Mouse (Mus musculus) lung, adult 2 months (tissue): ENCODE measurements around the gene Usp22. TPM values are rescaled to one million over a fixed set of nuclear protein-coding genes. Genes with fewer than 3 reads are reported as not detected.
"Not testable (repeated sequence)": the region's sequence is repeated elsewhere in the genome, so short reads cannot be mapped to it uniquely, and the experiment has no call there.

Experiments
- DNase-seq: peaks from one replicate; pipeline ENCODE4 v3.0.0; 2022
- H3K4me1 ChIP-seq: fragments of 200-500 bp; 2 replicates; pipeline ENCODE4 v1.6.1; 2011; ENCODE audit warnings: low read length; ENCODE audit not compliant: control insufficient read depth, insufficient read depth
- H3K4me3 ChIP-seq: fragments of 200-500 bp; replicated peaks from 2 replicates; pipeline ENCODE3; 2011; ENCODE audit warnings: low read depth, mild to moderate bottlenecking, control low read depth, low read length; ENCODE audit errors: extremely low read depth
- CTCF ChIP-seq: fragments of 200-500 bp; IDR thresholded peaks from 2 replicates; pipeline ENCODE4 v1.5.1; 2011; ENCODE audit warnings: mild to moderate bottlenecking, low read length, control low read depth; ENCODE audit not compliant: insufficient read depth
- POLR2A ChIP-seq: fragments of 200-500 bp; IDR thresholded peaks from 2 replicates; pipeline ENCODE4 v1.6.1; 2011; ENCODE audit warnings: low read depth, mild to moderate bottlenecking, control low read depth, low read length, borderline replicate concordance; ENCODE audit errors: extremely low read depth
- WGBS: fragments of 180-500 bp; shearing (Covaris S2); methylation state at CpG from one replicate; pipeline ENCODE4 v1.1.7; 2018; 5-methylcytosine and 5-hydroxymethylcytosine counted together
- polyA plus RNA-seq: library from polyadenylated mRNA; depleted of rRNA; stranded (reverse); fragments of >200 nt; gene quantifications from 2 replicates; pipeline ENCODE4 v1.2.3, GENCODE M21; 2012

Gene Usp22
- polyA plus RNA-seq, 1 experiment, result 43.6 TPM

DNA sequence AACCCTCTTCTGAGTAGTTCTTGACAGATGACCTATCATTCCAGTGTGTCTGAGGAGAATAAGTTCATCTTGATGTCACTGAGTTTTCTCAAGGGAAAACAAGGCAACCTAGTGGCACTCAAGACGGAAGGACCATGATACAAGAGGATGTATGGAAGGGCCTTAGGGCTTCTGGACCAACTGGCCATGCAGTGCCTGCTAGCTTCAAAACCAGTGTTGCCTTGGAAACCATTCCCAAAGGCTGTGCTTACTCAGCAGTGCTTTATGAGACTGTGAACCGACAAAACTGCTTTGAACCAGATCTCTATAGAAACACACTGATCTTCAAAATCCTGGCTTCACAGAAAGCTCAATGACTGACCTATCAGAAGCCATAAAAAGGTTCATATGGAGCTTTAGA lies 15.9 kb upstream of the Usp22 start:
- TF ChIP-seq POLR2A (no peak), CTCF (no peak)
- 75% methylated on average over 2 of the region's 2 CpGs for WGBS
- H3K4me1 ChIP-seq, result no peaks in the 10 kb centered on the region
- no peak for DNase-seq
- no peak overlapping the region for H3K4me3 ChIP-seq

DNA sequence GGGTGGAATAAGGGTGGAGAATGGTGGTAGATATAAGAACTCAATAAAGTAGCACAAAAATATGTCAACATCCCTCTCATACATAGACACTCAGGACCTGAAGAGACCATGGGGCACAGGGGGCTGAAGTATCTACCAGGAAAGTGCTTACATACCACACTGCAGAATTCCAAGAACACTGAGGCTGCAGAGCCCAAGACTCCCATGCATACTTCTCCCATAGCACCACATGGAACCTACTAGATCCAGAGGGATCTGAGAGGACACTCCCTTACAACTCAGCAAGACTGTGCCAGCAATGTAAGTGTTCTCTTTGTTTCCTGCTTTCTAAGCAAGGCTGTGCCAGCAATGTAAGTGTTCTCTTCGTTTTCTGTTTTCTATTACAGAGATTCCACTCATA lies 9.0 kb upstream of the Usp22 start:
- no peaks in the 10 kb centered on the region for H3K4me1 ChIP-seq
- TF ChIP-seq POLR2A (no peak), CTCF (no peak)
- 32% methylated on average over 1 of the region's 1 CpGs for WGBS
- DNase-seq, result no peak
- H3K4me3 ChIP-seq, result no peak overlapping the region

GRCm38 (mm10) chr11:61181624-61182023 lies 6.8 kb upstream of the Usp22 start:
- Histone ChIP-seq H3K4me1 (no peaks in the 10 kb centered on the region), H3K4me3 (no peak overlapping the region)
- DNase-seq, result no peak
- TF ChIP-seq POLR2A (no peak), CTCF (no peak)

DNA sequence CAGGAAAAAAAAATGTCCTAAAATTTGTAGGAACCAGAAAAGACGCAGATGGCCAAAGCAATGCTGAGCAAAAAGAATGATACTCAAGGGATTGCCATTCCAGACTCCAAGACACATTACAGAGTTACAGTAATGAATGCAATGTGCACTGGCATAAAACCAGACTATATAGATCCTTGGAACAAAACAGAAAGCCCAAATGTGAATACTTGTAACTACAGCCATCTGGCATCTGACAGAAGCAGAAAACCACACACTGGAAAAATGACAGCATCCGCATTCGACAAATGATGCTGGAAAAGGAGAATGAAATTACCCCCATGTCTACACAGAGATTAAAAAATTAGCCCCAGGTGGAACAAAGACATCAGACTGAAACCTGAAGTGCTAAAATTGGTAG lies 5.5 kb upstream of the Usp22 start:
- Histone ChIP-seq H3K4me3 (no peak overlapping the region), H3K4me1 (no peaks in the 10 kb centered on the region)
- no peak for TF ChIP-seq CTCF
- TF ChIP-seq POLR2A, result no peak
- DNase-seq, result no peak
- 88% methylated on average over 3 of the region's 3 CpGs for whole genome bisulfite sequencing

DNA sequence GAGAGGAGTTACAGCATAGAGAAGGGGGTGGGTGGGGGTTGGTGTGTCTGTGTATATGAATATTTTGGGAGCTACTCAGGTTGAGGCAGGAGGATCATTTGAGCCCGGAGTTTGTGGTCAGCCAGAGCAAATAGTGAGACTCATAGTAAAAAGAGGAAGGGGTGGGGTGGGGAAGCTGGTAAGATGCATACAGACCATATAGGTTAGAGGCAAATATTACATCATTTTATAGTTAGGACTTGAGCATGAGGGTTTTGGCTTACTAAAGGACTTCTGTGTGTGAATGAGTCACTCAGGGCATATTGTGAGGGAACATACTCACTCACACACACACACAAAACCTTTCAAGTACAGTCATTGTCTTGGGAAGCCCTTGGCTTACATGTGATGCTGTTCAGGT lies 1.5 kb upstream of the Usp22 start:
- Histone ChIP-seq H3K4me1 (no peaks in the 10 kb centered on the region), H3K4me3 (no peak overlapping the region)
- TF ChIP-seq CTCF, result no peak
- TF ChIP-seq POLR2A, result no peak
- DNase-seq, result no peak
- WGBS, result 74% methylated on average over 1 of the region's 1 CpGs

GRCm38 (mm10) chr11:61175778-61176177 lies 923 bp upstream of the Usp22 start:
- 77% methylated on average over 5 of the region's 5 CpGs for WGBS
- H3K4me1 ChIP-seq, result no peaks in the 10 kb centered on the region
- TF ChIP-seq CTCF (no peak), POLR2A (no peak)
- H3K4me3 ChIP-seq, result no peak overlapping the region
- no peak for DNase-seq

DNA sequence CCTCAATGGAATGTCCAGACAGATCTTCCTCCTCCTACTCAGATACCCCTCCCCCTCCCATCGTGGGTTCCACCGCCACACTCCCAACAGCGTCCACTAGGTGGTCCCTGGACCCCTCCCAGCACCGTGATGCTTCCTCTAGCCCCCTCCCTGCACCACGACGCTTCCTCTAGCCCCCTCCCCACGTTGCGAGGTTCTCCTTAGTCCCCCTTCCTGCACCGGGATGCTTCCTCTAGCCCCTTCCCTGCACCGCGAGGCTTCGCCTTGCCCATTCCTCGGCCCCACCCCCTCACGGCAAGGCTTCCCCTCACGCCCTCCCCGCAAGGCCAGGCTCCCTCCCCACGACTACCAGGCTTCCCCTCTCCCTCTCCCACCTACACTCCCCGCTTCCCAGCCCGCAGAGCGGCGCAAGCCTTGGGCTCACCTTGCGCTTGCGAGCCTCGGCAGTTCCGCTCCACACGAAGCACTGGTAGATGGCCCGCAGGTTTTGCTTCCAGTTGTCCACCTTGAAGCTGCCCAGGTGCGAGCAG lies 499 bp downstream of the Usp22 start:
- H3K4me1 ChIP-seq, result no peaks in the 10 kb centered on the region
- no peak for DNase-seq
- H3K4me3 ChIP-seq, result peak overlapping the region; percentile 92
- peak; percentile 36; the same call in 1 of the 2 replicates for TF ChIP-seq CTCF
- no peak for TF ChIP-seq POLR2A
- WGBS, result 1% methylated on average over 28 of the region's 28 CpGs

GRCm38 (mm10) chr11:61173477-61173876 lies 1.4 kb downstream of the Usp22 start:
- H3K4me3 ChIP-seq, H3K4me1 ChIP-seq, DNase-seq: not testable (repeated sequence)
- 35% methylated on average over 15 of the region's 15 CpGs for WGBS

DNA sequence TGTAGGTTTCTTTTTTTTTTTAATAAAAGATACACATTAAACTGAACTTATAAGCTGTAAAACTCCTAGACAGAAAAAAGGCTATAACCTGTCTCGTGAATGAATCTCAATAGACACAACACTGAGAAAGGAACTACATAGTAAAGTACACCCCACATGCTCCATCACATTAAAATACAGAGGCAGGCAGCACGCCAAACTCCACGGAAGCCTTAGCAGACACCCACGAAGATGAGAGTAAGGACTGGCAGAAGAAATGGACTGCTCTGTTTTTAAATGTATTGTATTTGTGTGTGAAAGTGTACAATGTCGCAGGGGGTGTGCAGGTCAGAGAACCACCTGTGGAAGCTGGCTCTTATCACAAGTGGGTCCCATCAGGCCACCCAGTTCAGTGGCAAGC lies 4.7 kb downstream of the Usp22 start:
- TF ChIP-seq POLR2A (no peak), CTCF (no peak)
- H3K4me3 ChIP-seq, result no peak overlapping the region
- no peak for DNase-seq
- H3K4me1 ChIP-seq, result peaks cover 3% of the 10 kb centered on the region
- WGBS, result 64% methylated on average over 5 of the region's 5 CpGs

GRCm38 (mm10) chr11:61164881-61165280 lies 10.0 kb downstream of the Usp22 start:
- no peak for TF ChIP-seq CTCF
- TF ChIP-seq POLR2A, result no peak
- no peak for DNase-seq
- 92% methylated on average over 10 of the region's 10 CpGs for WGBS
- H3K4me3 ChIP-seq, result no peak overlapping the region
- H3K4me1 ChIP-seq, result peaks cover 7% of the 10 kb centered on the region

- 91% methylated on average over 6 of the region's 6 CpGs for WGBS
- TF ChIP-seq POLR2A (no peak), CTCF (no peak)
- Histone ChIP-seq H3K4me1 (peaks cover 7% of the 10 kb centered on the region), H3K4me3 (no peak overlapping the region)
- no peak for DNase-seq
Observed at GRCm38 (mm10) chr11:61164366-61164765, 10.5 kb downstream of the Usp22 start.
